Mouse (Mus musculus) small intestine, adult 2 months (tissue): Measurements from ENCODE around the gene Otud1. TPM values are rescaled to one million over a fixed set of nuclear protein-coding genes. Genes with fewer than 3 reads are reported as not detected.

ENCODE experiments used
- H3K27ac ChIP-seq: fragments of 200-500 bp; 2 replicates; pipeline ENCODE4 v1.5.1; 2012; ENCODE audit warnings: low read depth, low read length, control low read depth, inconsistent platforms; ENCODE audit not compliant: insufficient read depth
- H3K27me3 ChIP-seq: fragments of 200-500 bp; 2 replicates; pipeline ENCODE4 v1.6.1; 2012; ENCODE audit warnings: mild to moderate bottlenecking, moderate library complexity, low read length, inconsistent platforms; ENCODE audit not compliant: control insufficient read depth, insufficient read depth
- H3K36me3 ChIP-seq: fragments of 200-500 bp; 2 replicates; pipeline ENCODE4 v1.6.1; 2012; ENCODE audit warnings: mild to moderate bottlenecking, low read length, control low read depth, inconsistent platforms; ENCODE audit not compliant: control insufficient read depth, insufficient read depth
- H3K4me1 ChIP-seq: fragments of 200-500 bp; 2 replicates; pipeline ENCODE4 v1.6.1; 2012; ENCODE audit warnings: low read length, inconsistent platforms, mixed read lengths; ENCODE audit not compliant: control insufficient read depth, insufficient read depth, insufficient read length
- H3K4me3 ChIP-seq: fragments of 200-500 bp; 2 replicates; pipeline ENCODE4 v1.5.1; 2012; ENCODE audit warnings: low read depth, mild to moderate bottlenecking, control low read depth, inconsistent platforms, low read length, moderate library complexity
- CTCF ChIP-seq: fragments of 200-500 bp; IDR thresholded peaks from 2 replicates; pipeline ENCODE4 v1.5.1; 2012; ENCODE audit warnings: low read depth, mild to moderate bottlenecking, control low read depth, inconsistent platforms, low read length, moderate library complexity, mixed read lengths; ENCODE audit not compliant: insufficient replicate concordance, insufficient read length; ENCODE audit errors: extremely low read depth
- POLR2A ChIP-seq: fragments of 200-500 bp; IDR thresholded peaks from 2 replicates; pipeline ENCODE4 v1.6.1; 2012; ENCODE audit warnings: low read depth, mild to moderate bottlenecking, control low read depth, inconsistent platforms, low read length, moderate library complexity
- WGBS: fragments of 180-500 bp; shearing (Covaris S2); methylation state at CpG from one replicate; pipeline ENCODE4 v1.1.7; 2018; 5-methylcytosine and 5-hydroxymethylcytosine counted together
- polyA plus RNA-seq: library from polyadenylated mRNA; depleted of rRNA; stranded (reverse); fragments of >200 nt; gene quantifications from 2 replicates; pipeline ENCODE4 v1.2.3, GENCODE M21; 2012; rRNA removed

The Otud1 gene
- polyA plus RNA-seq, 1 experiment = 6.1 TPM

DNA sequence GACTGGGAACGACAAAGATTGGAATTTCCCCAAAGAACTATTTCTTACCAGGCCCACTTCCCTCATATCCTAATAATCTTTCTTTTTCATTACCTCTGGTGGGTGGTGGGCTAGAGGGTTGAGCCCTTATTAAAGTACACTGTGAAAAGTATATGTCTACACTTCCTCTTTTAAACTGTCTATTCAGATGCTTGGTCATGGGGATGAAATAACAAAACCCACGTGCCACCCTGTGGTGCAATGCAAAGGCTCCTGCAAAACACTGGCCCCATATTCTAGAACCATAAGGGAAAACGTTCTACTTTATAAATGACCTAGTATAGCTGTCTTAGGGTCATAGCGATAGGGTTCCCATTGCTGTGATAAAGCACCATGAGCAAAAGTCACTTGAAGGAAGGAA is 49.3 kb downstream of the Otud1 start:
- Histone ChIP-seq H3K4me3 (no peak overlapping the region), H3K36me3 (no peaks in the 10 kb centered on the region), H3K27me3 (no peaks in the 10 kb centered on the region), H3K4me1 (no peaks in the 10 kb centered on the region), H3K27ac (no peak overlapping the region)
- WGBS = 79% methylated on average over 4 of the region's 4 CpGs
- no peak for TF ChIP-seq CTCF
- no peak for TF ChIP-seq POLR2A

Other genes starting within 250 kb of the Otud1 start
- gene Ptf1a, start 212.1 kb upstream of the Otud1 start, polyA plus RNA-seq = 31.2 TPM in 1 of 2 replicates, not detected in the other
- gene 4921504E06Rik, start 103.8 kb upstream of the Otud1 start, polyA plus RNA-seq = not detected in 2 replicates